26 mouse cellular contexts compared by ENCODE assay signal in the genomic region with DNA sequence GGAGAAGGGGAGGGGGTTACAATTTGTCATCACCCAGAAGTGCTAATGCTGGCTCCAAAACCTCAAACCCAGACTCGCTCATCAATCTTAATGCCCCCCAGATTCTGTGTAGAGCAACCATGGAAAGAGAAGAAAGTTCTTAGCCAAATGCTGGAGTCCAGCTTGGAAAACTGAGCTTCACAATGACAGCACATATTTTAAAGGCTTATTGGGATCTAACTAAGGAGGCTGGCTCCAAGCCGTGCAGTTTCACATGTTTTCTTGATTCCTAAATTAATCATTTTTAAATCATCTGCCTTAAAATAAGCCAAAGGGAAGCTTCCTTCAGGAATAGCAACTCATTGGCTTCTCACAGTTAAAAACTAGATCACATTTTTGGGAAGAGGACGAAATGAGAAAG.
A peak's percentile ranks its signal among the peaks of the same experiment; 100 is the strongest.
DNase-seq lines count a peak whose midpoint lies in the region; ATAC-seq lines count a peak whose summit lies in the region.
"Had no signal": no experiment of that assay in that cellular context is flagged by ENCODE, and none has a peak within 500 bp of the region (broad histone marks: within the 10 kb centered on the region; RNA-seq: fewer than 3 reads in every experiment).

No protein-coding gene starts in this region.

- no peaks in the 10 kb centered on the region for H3K36me3 ChIP-seq in embryonic facial prominence, embryonic 14.5 days (ENCODE audit: control insufficient read depth, insufficient read depth, low read length)
- no peaks in the 10 kb centered on the region for H3K36me3 ChIP-seq in embryonic facial prominence, embryonic 10.5 days (replicated peaks)
- H3K36me3 ChIP-seq in kidney, embryonic 15.5 days: no peaks in the 10 kb centered on the region
- H3K36me3 ChIP-seq: embryonic facial prominence, embryonic 13.5 days; heart, embryonic 10.5 days; heart, embryonic 13.5 days had no signal

- peaks cover 7% of the 10 kb centered on the region; the same call in 1 of the 2 replicates for H3K4me1 ChIP-seq in embryonic facial prominence, embryonic 14.5 days (ENCODE audit: control insufficient read depth, insufficient read depth, low read length)
- no peaks in the 10 kb centered on the region for H3K4me1 ChIP-seq in embryonic facial prominence, embryonic 10.5 days
- H3K4me1 ChIP-seq in kidney, embryonic 15.5 days: peaks cover 9% of the 10 kb centered on the region; the same call in 1 of the 2 replicates
- H3K4me1 ChIP-seq: heart, embryonic 10.5 days; heart, embryonic 13.5 days had no signal

- 71% methylated on average over 3 of the region's 3 CpGs for WGBS in embryonic facial prominence, embryonic 14.5 days
- WGBS in embryonic facial prominence, embryonic 10.5 days: 91% methylated on average over 3 of the region's 3 CpGs
- 59% methylated on average over 3 of the region's 3 CpGs for WGBS in kidney, embryonic 15.5 days

- H3K27me3 ChIP-seq in embryonic facial prominence, embryonic 14.5 days (replicated peaks; ENCODE audit: control insufficient read depth, insufficient read depth, low read length): no peaks in the 10 kb centered on the region
- no peaks in the 10 kb centered on the region for H3K27me3 ChIP-seq in embryonic facial prominence, embryonic 10.5 days (replicated peaks; ENCODE audit: low read depth, poor library complexity, severe bottlenecking)
- no peaks in the 10 kb centered on the region for H3K27me3 ChIP-seq in kidney, embryonic 15.5 days
- H3K27me3 ChIP-seq: embryonic facial prominence, embryonic 13.5 days; heart, embryonic 13.5 days had no signal

- no peak overlapping the region for H3K4me3 ChIP-seq in embryonic facial prominence, embryonic 14.5 days (ENCODE audit: low read depth, low read length)
- no peak overlapping the region for H3K4me3 ChIP-seq in embryonic facial prominence, embryonic 10.5 days
- no peak overlapping the region for H3K4me3 ChIP-seq in kidney, embryonic 15.5 days (replicated peaks)
- H3K4me3 ChIP-seq: embryonic facial prominence, embryonic 13.5 days; heart, adult 2 months; heart, embryonic 10.5 days; heart, embryonic 13.5 days had no signal

- no peak overlapping the region for H3K4me2 ChIP-seq in embryonic facial prominence, embryonic 14.5 days (ENCODE audit: low read depth, low read length)
- H3K4me2 ChIP-seq in kidney, embryonic 15.5 days: no peak overlapping the region
- H3K4me2 ChIP-seq: embryonic facial prominence, embryonic 13.5 days; heart, embryonic 13.5 days; hindbrain, embryonic 14.5 days had no signal

- ATAC-seq in embryonic facial prominence, embryonic 14.5 days (ENCODE audit: low read depth): no peak
- ATAC-seq in kidney, embryonic 15.5 days (replicated peaks; ENCODE audit: low FRiP score): no peak
- ATAC-seq: activated CD4-positive, CD25-positive, alpha-beta regulatory T cell, adult 4 months; forebrain, embryonic 14.5 days; forebrain, postnatal 0 days; hindbrain, postnatal 0 days had no signal

- DNase-seq in embryonic facial prominence, embryonic 14.5 days (ENCODE audit: low spot score): peak; percentile 56
- DNase-seq in embryonic facial prominence, embryonic 10.5 days (ENCODE audit: low spot score): no peak
- no peak for DNase-seq in kidney, adult 8-10 months
- peak; percentile 26 for DNase-seq in kidney, postnatal 14 days
- DNase-seq in kidney, adult 9 months: no peak
- DNase-seq in skeletal muscle tissue, adult 2 months (ENCODE audit: low read depth, low spot score): peak; percentile 15
- DNase-seq in adrenal gland, postnatal 14 days: no peak
- DNase-seq: adrenal gland, adult 8-10 months; adrenal gland, postnatal 36 days; cerebellum, adult 11 months; cerebellum, adult 2 months; cerebellum, adult 9-11 months; cerebellum, postnatal 25 days; forebrain, postnatal 0 days; gastrocnemius, postnatal 36 days; heart, adult 2 months; heart, postnatal 14 days; heart, postnatal 4 days had no signal

- no peak overlapping the region for H3K9ac ChIP-seq in embryonic facial prominence, embryonic 14.5 days (ENCODE audit: low read depth, low read length)
- no peak overlapping the region for H3K9ac ChIP-seq in kidney, embryonic 15.5 days
- H3K9ac ChIP-seq: embryonic facial prominence, embryonic 13.5 days; forebrain, postnatal 0 days; heart, embryonic 13.5 days; hindbrain, embryonic 14.5 days had no signal

- H3K27ac ChIP-seq in embryonic facial prominence, embryonic 14.5 days (replicated peaks; ENCODE audit: low read depth, low read length): no peak overlapping the region
- H3K27ac ChIP-seq in embryonic facial prominence, embryonic 10.5 days (replicated peaks): no peak overlapping the region
- H3K27ac ChIP-seq in kidney, embryonic 15.5 days: 0 out of 2 replicates have a peak overlapping the region, but pooled peaks have one; percentile 41
- H3K27ac ChIP-seq: embryonic facial prominence, embryonic 13.5 days; heart, adult 2 months; heart, embryonic 10.5 days; heart, embryonic 13.5 days; hindbrain, embryonic 14.5 days; hindbrain, postnatal 0 days had no signal

- H3K9me3 ChIP-seq in embryonic facial prominence, embryonic 14.5 days (ENCODE audit: control insufficient read depth, low read length): no peaks in the 10 kb centered on the region
- no peaks in the 10 kb centered on the region for H3K9me3 ChIP-seq in embryonic facial prominence, embryonic 10.5 days
- H3K9me3 ChIP-seq in kidney, embryonic 15.5 days (replicated peaks): no peaks in the 10 kb centered on the region
- H3K9me3 ChIP-seq: embryonic facial prominence, embryonic 13.5 days; heart, embryonic 10.5 days; heart, embryonic 13.5 days had no signal

Comparison
In these comparisons a context has a peak if more than half of its experiments do, and no peak if none do; other contexts are left out.
1. DNase-seq: peak in embryonic facial prominence, embryonic 14.5 days (single experiment), kidney, postnatal 14 days (single experiment) and skeletal muscle tissue, adult 2 months (single experiment); none in embryonic facial prominence, embryonic 10.5 days (single experiment), kidney, adult 8-10 months (0 of 2), kidney, adult 9 months (single experiment) and adrenal gland, postnatal 14 days (single experiment).